Mouse (Mus musculus) liver, adult 2 months (tissue): Measurements from ENCODE around the gene Rps8. TPM values are rescaled to one million over a fixed set of nuclear protein-coding genes. Genes with fewer than 3 reads are reported as not detected.

ENCODE experiments used
- DNase-seq: peaks from one replicate; pipeline ENCODE4 v3.0.0-alpha.2; 2011; ENCODE audit warnings: low read depth, low spot score; ENCODE audit errors: extremely low read depth
- H3K27ac ChIP-seq: fragments of 200-500 bp; replicated peaks from 2 replicates; pipeline ENCODE4 v1.5.1; 2012; ENCODE audit warnings: low read depth, mild to moderate bottlenecking, control low read depth, inconsistent platforms, low read length; ENCODE audit not compliant: insufficient read depth
- H3K27me3 ChIP-seq: fragments of 200-500 bp; 2 replicates; pipeline ENCODE4 v1.6.1; 2012; ENCODE audit warnings: mild to moderate bottlenecking, moderate library complexity, low read length, inconsistent platforms; ENCODE audit not compliant: control insufficient read depth, insufficient read depth
- H3K36me3 ChIP-seq: fragments of 200-500 bp; 2 replicates; pipeline ENCODE4 v1.6.1; 2012; ENCODE audit warnings: low read length, inconsistent platforms; ENCODE audit not compliant: control insufficient read depth, insufficient read depth
- H3K4me1 ChIP-seq: fragments of 200-500 bp; 2 replicates; pipeline ENCODE4 v1.6.1; 2011; ENCODE audit warnings: low read length; ENCODE audit not compliant: control insufficient read depth, insufficient read depth
- H3K4me3 ChIP-seq: fragments of 200-500 bp; 2 replicates; pipeline ENCODE4 v1.5.1; 2011; ENCODE audit warnings: low read depth, mild to moderate bottlenecking, control low read depth, low read length, moderate library complexity; ENCODE audit not compliant: insufficient read depth
- H3K79me2 ChIP-seq: fragments of 200-500 bp; 2 replicates; pipeline ENCODE4 v1.6.1; 2012; ENCODE audit warnings: inconsistent platforms, mild to moderate bottlenecking, low read length, moderate library complexity; ENCODE audit not compliant: control insufficient read depth, insufficient read depth
- H3K9ac ChIP-seq: fragments of 200-500 bp; 2 replicates; pipeline ENCODE4 v1.6.1; 2012; ENCODE audit warnings: low read depth, mild to moderate bottlenecking, control low read depth, inconsistent platforms, low read length
- CTCF ChIP-seq: fragments of 200-500 bp; IDR thresholded peaks from 2 replicates; pipeline ENCODE4 v1.5.1; 2011; ENCODE audit warnings: low read depth, low read length, control low read depth
- POLR2A ChIP-seq: fragments of 200-500 bp; IDR thresholded peaks from 2 replicates; pipeline ENCODE4 v1.6.1; 2011; ENCODE audit warnings: low read length, control low read depth; ENCODE audit not compliant: insufficient read depth; ENCODE audit errors: extremely low read depth
- WGBS: fragments of 180-500 bp; shearing (Covaris S2); methylation state at CpG from one replicate; pipeline ENCODE4 v1.1.7; 2018; 5-methylcytosine and 5-hydroxymethylcytosine counted together
- polyA plus RNA-seq: library from polyadenylated mRNA; depleted of rRNA; stranded (reverse); fragments of >200 nt; gene quantifications from 2 replicates; pipeline ENCODE4 v1.2.3, GENCODE M21; 2012
- total RNA-seq: library from RNA; depleted of rRNA; stranded (reverse); fragments of >200 nt; gene quantifications from 2 replicates; pipeline ENCODE4 v1.2.3, GENCODE M21; 2014

Rps8 gene
- total and polyA plus RNA-seq, 2 experiments, result 370 to 449 TPM

- H3K27ac ChIP-seq, result no peak overlapping the region
Observed at GRCm38 (mm10) chr4:117151416-117151815, 4.6 kb downstream of the Rps8 start.

GRCm38 (mm10) chr4:117150212-117150733 is 5.8 kb downstream of the Rps8 start:
- TF ChIP-seq CTCF (no peak), POLR2A (no peak)
- H3K79me2 ChIP-seq, result peaks cover 3% of the 10 kb centered on the region; the same call in 1 of the 2 replicates
- no peak overlapping the region for H3K4me3 ChIP-seq
- H3K27ac ChIP-seq, result no peak overlapping the region
- peaks cover 39% of the 10 kb centered on the region for H3K36me3 ChIP-seq
- no peak overlapping the region for H3K9ac ChIP-seq
- H3K4me1 ChIP-seq, result peaks cover 5% of the 10 kb centered on the region; the same call in 1 of the 2 replicates
- H3K27me3 ChIP-seq, result no peaks in the 10 kb centered on the region
- no peak for DNase-seq
- 95% methylated on average over 6 of the region's 6 CpGs for WGBS

More at GRCm38 (mm10) chr4:117151416-117151815, 4.6 kb downstream of the Rps8 start:
- H3K36me3 ChIP-seq, result peaks cover 39% of the 10 kb centered on the region
- 70% methylated on average over 1 of the region's 1 CpGs for WGBS
- no peak overlapping the region for H3K9ac ChIP-seq
- H3K4me1 ChIP-seq, result peaks cover 5% of the 10 kb centered on the region; the same call in 1 of the 2 replicates
- H3K79me2 ChIP-seq, result peaks cover 8% of the 10 kb centered on the region; the same call in 1 of the 2 replicates
- DNase-seq, result no peak
- H3K27me3 ChIP-seq, result no peaks in the 10 kb centered on the region
- no peak overlapping the region for H3K4me3 ChIP-seq
- TF ChIP-seq POLR2A (no peak), CTCF (no peak)

GRCm38 (mm10) chr4:117149291-117150211 is 6.5 kb downstream of the Rps8 start:
- Histone ChIP-seq H3K36me3 (peaks cover 39% of the 10 kb centered on the region), H3K27ac (no peak overlapping the region), H3K4me3 (no peak overlapping the region), H3K4me1 (no peaks in the 10 kb centered on the region; the same call in 1 of the 2 replicates), H3K27me3 (no peaks in the 10 kb centered on the region), H3K9ac (no peak overlapping the region), H3K79me2 (no peaks in the 10 kb centered on the region)
- WGBS, result 85% methylated on average over 6 of the region's 6 CpGs
- TF ChIP-seq POLR2A, result no peak
- no peak for DNase-seq

GRCm38 (mm10) chr4:117148815-117149214 is 7.2 kb downstream of the Rps8 start:
- 80% methylated on average over 24 of the region's 24 CpGs for WGBS
- no peaks in the 10 kb centered on the region for H3K79me2 ChIP-seq
- TF ChIP-seq CTCF (no peak), POLR2A (no peak)
- no peak for DNase-seq
- no peak overlapping the region for H3K27ac ChIP-seq
- no peak overlapping the region for H3K4me3 ChIP-seq
- peaks cover 33% of the 10 kb centered on the region for H3K36me3 ChIP-seq
- H3K4me1 ChIP-seq, result no peaks in the 10 kb centered on the region
- no peaks in the 10 kb centered on the region for H3K27me3 ChIP-seq
- no peak overlapping the region for H3K9ac ChIP-seq

- TF ChIP-seq CTCF (no peak), POLR2A (no peak)
- H3K27ac ChIP-seq, result no peak overlapping the region
- H3K79me2 ChIP-seq, result no peaks in the 10 kb centered on the region
- no peaks in the 10 kb centered on the region for H3K4me1 ChIP-seq
- no peak for DNase-seq
- WGBS, result 84% methylated on average over 18 of the region's 18 CpGs
- H3K27me3 ChIP-seq, result no peaks in the 10 kb centered on the region
- no peak overlapping the region for H3K4me3 ChIP-seq
- no peak overlapping the region for H3K9ac ChIP-seq
- H3K36me3 ChIP-seq, result peaks cover 27% of the 10 kb centered on the region
Observed at GRCm38 (mm10) chr4:117148047-117148713, 7.9 kb downstream of the Rps8 start.
